Mouse (Mus musculus): ENCODE measurements around the gene Otop2. TPM values are rescaled to one million over a fixed set of nuclear protein-coding genes. Genes with fewer than 3 reads are reported as not detected.

Otop2 gene
- total and polyA plus RNA-seq, 3 experiments: not detected

- dilution Hi-C loops (cut with MboI; ENCODE audit: extremely low pct_ligation_motif_present, extremely low pct_unique_long_range_greater_than_20kb, low sequenced_read_pairs): no loop called here
Measured at GRCm38 (mm10) chr11:115319704-115320383, 12.9 kb downstream of the Otop2 start.

GRCm38 (mm10) chr11:115321906-115322693, 15.1 kb downstream of the Otop2 start, which contains the start of gene Ush1g:
Ush1g (minus strand) TSS chr11:115322041.
- Histone ChIP-seq H3K9ac (ENCODE audit: insufficient read depth, low read depth) (no peak within 1 kb of the TSS), H3K4me2 (ENCODE audit: insufficient read depth, low read depth, poor library complexity, severe bottlenecking) (peak within 1 kb of the TSS; percentile 32)
- dilution Hi-C loops (cut with MboI; ENCODE audit: extremely low pct_ligation_motif_present, extremely low pct_unique_long_range_greater_than_20kb, low sequenced_read_pairs): no loop called here

More at GRCm38 (mm10) chr11:115319704-115320383, 12.9 kb downstream of the Otop2 start:
- H3K9me3 ChIP-seq (replicated peaks; ENCODE audit: low read length): peaks cover 5% of the 10 kb centered on the region
- in situ Hi-C loops (cut with MboI; ENCODE audit: low pct_ligation_motif_present, low pct_unique_long_range_greater_than_20kb, low sequenced_read_pairs): loop anchor here (5.0 kb wide), 1 partner anchor 37 kb away; no protein-coding TSS in a partner anchor
- no peaks in the 10 kb centered on the region for H3K36me3 ChIP-seq (replicated peaks in 1 of 2; ENCODE audit: control insufficient read depth in 1 of 2, insufficient read depth in 1 of 2, low read length in 1 of 2)
- H3K9ac ChIP-seq (ENCODE audit: insufficient read depth, low read depth): no peak overlapping the region
- H3K4me2 ChIP-seq (ENCODE audit: insufficient read depth, low read depth, poor library complexity, severe bottlenecking): no peak overlapping the region
- no peak for TF ChIP-seq UBTF (IDR thresholded peaks at IDR 0.05; ENCODE audit: low read depth, low read length)
- TF ChIP-seq CHD2 (IDR thresholded peaks at IDR 0.05; ENCODE audit: low read length): no peak
- TF ChIP-seq MYC (IDR thresholded peaks at IDR 0.05; ENCODE audit: low read depth, low read length): no peak
- TF ChIP-seq MXI1 (IDR thresholded peaks at IDR 0.05; ENCODE audit: low read depth, low read length): no peak
- no peak for TF ChIP-seq TBP (conservative IDR thresholded peaks at IDR 0.05; ENCODE audit: low read depth, low read length)
- no peak for TF ChIP-seq JUN (IDR thresholded peaks at IDR 0.05; ENCODE audit: insufficient read depth, low read depth, low read length)
- TF ChIP-seq JUND (conservative IDR thresholded peaks at IDR 0.05; ENCODE audit: low read depth, low read length): no peak
- no peak for TF ChIP-seq ZNF384 (IDR thresholded peaks at IDR 0.05; ENCODE audit: low read depth, low read length)
- no peak for TF ChIP-seq MEF2A (IDR thresholded peaks at IDR 0.05; ENCODE audit: borderline replicate concordance, low read depth, low read length)
- no peak for TF ChIP-seq KAT2A (IDR thresholded peaks at IDR 0.05; ENCODE audit: insufficient replicate concordance, low read length)
- TF ChIP-seq ZMIZ1 (IDR thresholded peaks at IDR 0.05; ENCODE audit: low read depth, low read length): no peak
- no peak for TF ChIP-seq NRF1 (IDR thresholded peaks at IDR 0.05; ENCODE audit: low read depth, low read length)
- no peak for TF ChIP-seq MAX (IDR thresholded peaks at IDR 0.05; ENCODE audit: low read length)
- peak; percentile 19 for DNase-seq (ENCODE audit: extremely low read depth)
- H3K27me3 ChIP-seq (replicated peaks): peaks cover 94% of the 10 kb centered on the region
- no peaks in the 10 kb centered on the region for H3K79me2 ChIP-seq (replicated peaks; ENCODE audit: control insufficient read depth, extremely low read depth, insufficient read depth, poor library complexity, severe bottlenecking)
- H3K27ac ChIP-seq (ENCODE audit: insufficient read depth, low read depth): no peak overlapping the region
- no peak overlapping the region for H3K4me3 ChIP-seq (replicated peaks in 1 of 3; ENCODE audit: low read depth in 2 of 3, low read length in 2 of 3, poor library complexity in 1 of 3)
- peaks cover 8 to 11% of the 10 kb centered on the region in 2 experiments; a peak in 3 of 4 replicates for H3K4me1 ChIP-seq (ENCODE audit: control insufficient read depth in 1 of 2, insufficient read depth in 2 of 2)

More at GRCm38 (mm10) chr11:115321906-115322693, 15.1 kb downstream of the Otop2 start, which contains the start of gene Ush1g:
- Histone ChIP-seq H3K4me1 (ENCODE audit: control insufficient read depth in 1 of 2, insufficient read depth in 2 of 2) (peaks cover 8 to 11% of the 10 kb centered on the region in 2 experiments; a peak in 3 of 4 replicates), H3K79me2 (replicated peaks; ENCODE audit: control insufficient read depth, extremely low read depth, insufficient read depth, poor library complexity, severe bottlenecking) (no peaks in the 10 kb centered on the region), H3K4me3 (replicated peaks in 1 of 3; ENCODE audit: low read depth in 2 of 3, low read length in 2 of 3, poor library complexity in 1 of 3) (peak within 1 kb of the TSS in 1 of 3 experiments; percentile 10), H3K9me3 (replicated peaks; ENCODE audit: low read length) (peaks cover 5% of the 10 kb centered on the region), H3K36me3 (replicated peaks in 1 of 2; ENCODE audit: control insufficient read depth in 1 of 2, insufficient read depth in 1 of 2, low read length in 1 of 2) (no peaks in the 10 kb centered on the region), H3K27me3 (replicated peaks) (peaks cover 90% of the 10 kb centered on the region), H3K27ac (ENCODE audit: insufficient read depth, low read depth) (no peak within 1 kb of the TSS)
- in situ Hi-C loops (cut with MboI; ENCODE audit: low pct_ligation_motif_present, low pct_unique_long_range_greater_than_20kb, low sequenced_read_pairs): loop anchor here (5.0 kb wide), 1 partner anchor 35 kb away; no protein-coding TSS in a partner anchor
- TF ChIP-seq ELF1 (IDR thresholded peaks at IDR 0.05; ENCODE audit: low read depth, low read length) (no peak), JUND (conservative IDR thresholded peaks at IDR 0.05; ENCODE audit: low read depth, low read length) (no peak), MXI1 (IDR thresholded peaks at IDR 0.05; ENCODE audit: low read depth, low read length) (no peak), RCOR1 (conservative IDR thresholded peaks at IDR 0.05; ENCODE audit: low read depth, low read length) (no peak), RAD21 (IDR thresholded peaks at IDR 0.05; ENCODE audit: low read depth, low read length) (peak; percentile 76), SIN3A (IDR thresholded peaks at IDR 0.05; ENCODE audit: low read length) (no peak), POLR2AphosphoS2 (IDR thresholded peaks at IDR 0.05; ENCODE audit: low read depth, low read length) (no peak), POLR2A (IDR thresholded peaks at IDR 0.05; ENCODE audit: low read depth, low read length) (no peak), USF2 (conservative IDR thresholded peaks at IDR 0.05; ENCODE audit: low read depth, low read length) (no peak), MAZ (IDR thresholded peaks at IDR 0.05; ENCODE audit: low read depth, low read length) (peak; percentile 81), CTCF (conservative IDR thresholded peaks at IDR 0.05 in 1 of 2, IDR thresholded peaks at IDR 0.05 in 1 of 2; ENCODE audit: low read depth in 2 of 2, low read length in 2 of 2) (peak; percentile 48 to 93; a peak in 2 of 4 replicates), CHD1 (IDR thresholded peaks at IDR 0.05; ENCODE audit: low read depth, low read length) (no peak), SMC3 (IDR thresholded peaks at IDR 0.05; ENCODE audit: low read depth, low read length) (peak; percentile 71)
- peak; percentile 48 for DNase-seq (ENCODE audit: extremely low read depth)

All from CH12.LX (cell line).